Mouse (Mus musculus) CH12.LX (cell line): ENCODE measurements around the gene Gna12.

ENCODE experiments used
- E2F4 ChIP-seq: IDR thresholded peaks from 2 replicates; pipeline ENCODE4 v1.6.1; 2011; ENCODE audit warnings: low read depth, low read length, improper control_type of control experiment; ENCODE audit not compliant: insufficient replicate concordance
- KAT2A ChIP-seq: IDR thresholded peaks from 2 replicates; pipeline ENCODE4 v1.6.1; 2012; ENCODE audit warnings: low read length, improper control_type of control experiment, inconsistent platforms; ENCODE audit not compliant: insufficient replicate concordance
- MXI1 ChIP-seq: IDR thresholded peaks from 2 replicates; pipeline ENCODE4 v1.6.1; 2011; ENCODE audit warnings: mild to moderate bottlenecking, low read depth, low read length, improper control_type of control experiment
- POLR2A ChIP-seq: IDR thresholded peaks from 2 replicates; pipeline ENCODE4 v1.6.1; 2011; ENCODE audit warnings: low read depth, mild to moderate bottlenecking, improper control_type of control experiment, low read length
- POLR2AphosphoS2 ChIP-seq: IDR thresholded peaks from 2 replicates; pipeline ENCODE4 v1.6.1; 2011; ENCODE audit warnings: low read depth, low read length, improper control_type of control experiment
- ZC3H11A ChIP-seq: IDR thresholded peaks from 2 replicates; pipeline ENCODE4 v1.6.1; 2012; ENCODE audit warnings: low read depth, mild to moderate bottlenecking, inconsistent platforms, low read length, improper control_type of control experiment

DNA sequence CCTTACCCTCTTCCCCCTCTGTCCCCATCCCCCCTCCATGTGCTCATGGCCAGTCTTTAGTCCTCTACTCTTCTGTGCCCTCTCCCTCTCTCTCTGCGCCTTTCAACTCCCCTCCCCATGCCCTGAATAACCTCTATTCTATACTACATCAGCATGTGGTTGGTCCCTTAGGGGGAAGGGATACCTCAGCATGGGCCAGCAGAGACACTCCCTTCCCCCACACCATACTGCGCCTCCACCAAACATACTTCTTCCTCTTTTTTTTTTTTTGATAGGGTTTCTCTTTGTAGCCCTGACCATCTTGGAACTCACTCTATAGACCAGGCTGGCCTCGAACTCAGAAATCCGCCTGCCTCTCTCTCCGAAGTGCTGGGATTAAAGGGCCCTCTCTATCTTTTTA lies 15.8 kb downstream of the Gna12 start:
- TF ChIP-seq POLR2A (no peak), E2F4 (no peak), POLR2AphosphoS2 (no peak), KAT2A (no peak), MXI1 (no peak), ZC3H11A (no peak)
